Mouse (Mus musculus): Measurements from ENCODE around the gene Pax2. TPM values are rescaled to one million over a fixed set of nuclear protein-coding genes. Genes with fewer than 3 reads are reported as not detected.

Gene Pax2
- polyA plus RNA-seq, 1 experiment from 2014 or later: 15.1 TPM

- Histone ChIP-seq H3K9me3 (replicated peaks) (no peaks in the 10 kb centered on the region), H3K27me3 (peaks cover 3% of the 10 kb centered on the region; the same call in 1 of the 2 replicates), H3K4me3 (no peak overlapping the region), H3K4me2 (replicated peaks) (no peak overlapping the region), H3K27ac (no peak overlapping the region), H3K9ac (no peak overlapping the region), H3K4me1 (no peaks in the 10 kb centered on the region; the same call in 1 of the 2 replicates), H3K36me3 (no peaks in the 10 kb centered on the region)
- 66% methylated on average over 15 of the region's 15 CpGs for WGBS
- ATAC-seq (ENCODE audit: low FRiP score): no peak
These were observed 118.5 kb downstream of the Pax2 start for GRCm38 (mm10) chr19:44874186-44874898.

GRCm38 (mm10) chr19:44874928-44875327 lies 119.1 kb downstream of the Pax2 start:
- Histone ChIP-seq H3K27ac (0 out of 2 replicates have a peak overlapping the region, but pooled peaks have one; percentile 25), H3K27me3 (peaks cover 5% of the 10 kb centered on the region)
- WGBS: 31% methylated on average over 6 of the region's 6 CpGs

GRCm38 (mm10) chr19:44875718-44876117 lies 119.9 kb downstream of the Pax2 start:
- Histone ChIP-seq H3K4me2 (replicated peaks) (no peak overlapping the region), H3K36me3 (no peaks in the 10 kb centered on the region), H3K27ac (no peak overlapping the region), H3K4me1 (no peaks in the 10 kb centered on the region; the same call in 1 of the 2 replicates), H3K9ac (no peak overlapping the region), H3K4me3 (no peak overlapping the region), H3K27me3 (peaks cover 13% of the 10 kb centered on the region), H3K9me3 (replicated peaks) (no peaks in the 10 kb centered on the region)
- 88% methylated on average over 1 of the region's 1 CpGs for WGBS
- ATAC-seq (ENCODE audit: low FRiP score): no peak

More at GRCm38 (mm10) chr19:44874928-44875327, 119.1 kb downstream of the Pax2 start:
- no peak overlapping the region for H3K4me2 ChIP-seq (replicated peaks)
- no peak overlapping the region for H3K4me3 ChIP-seq
- ATAC-seq (ENCODE audit: low FRiP score): no peak
- no peaks in the 10 kb centered on the region; the same call in 1 of the 2 replicates for H3K4me1 ChIP-seq
- no peak overlapping the region for H3K9ac ChIP-seq
- H3K36me3 ChIP-seq: no peaks in the 10 kb centered on the region
- no peaks in the 10 kb centered on the region for H3K9me3 ChIP-seq (replicated peaks)

GRCm38 (mm10) chr19:44876529-44876928 lies 120.7 kb downstream of the Pax2 start:
- H3K27me3 ChIP-seq: peaks cover 18% of the 10 kb centered on the region
- no peak for ATAC-seq (ENCODE audit: low FRiP score)

GRCm38 (mm10) chr19:44882552-44883024 lies 126.7 kb downstream of the Pax2 start:
- Histone ChIP-seq H3K27me3 (peaks cover 59% of the 10 kb centered on the region), H3K4me2 (replicated peaks) (peak overlapping the region; percentile 62), H3K36me3 (no peaks in the 10 kb centered on the region), H3K4me3 (peak overlapping the region; percentile 30), H3K27ac (peak overlapping the region; percentile 70), H3K9ac (peak overlapping the region; percentile 50; the same call in 1 of the 2 replicates), H3K9me3 (replicated peaks) (no peaks in the 10 kb centered on the region), H3K4me1 (peaks cover 17% of the 10 kb centered on the region)
- WGBS: under 1% methylated on average over 31 of the region's 31 CpGs
- ATAC-seq (ENCODE audit: low FRiP score): peak; percentile 70

More at GRCm38 (mm10) chr19:44876529-44876928, 120.7 kb downstream of the Pax2 start:
- H3K9me3 ChIP-seq (replicated peaks): no peaks in the 10 kb centered on the region
- H3K4me1 ChIP-seq: no peaks in the 10 kb centered on the region; the same call in 1 of the 2 replicates
- no peak overlapping the region for H3K27ac ChIP-seq
- no peak overlapping the region for H3K4me2 ChIP-seq (replicated peaks)
- no peaks in the 10 kb centered on the region for H3K36me3 ChIP-seq
- H3K4me3 ChIP-seq: no peak overlapping the region
- 83% methylated on average over 7 of the region's 7 CpGs for WGBS
- H3K9ac ChIP-seq: no peak overlapping the region

GRCm38 (mm10) chr19:44884331-44884730 lies 128.5 kb downstream of the Pax2 start:
- peaks cover 17% of the 10 kb centered on the region for H3K4me1 ChIP-seq

GRCm38 (mm10) chr19:44886475-44886874 lies 130.6 kb downstream of the Pax2 start:
- no peak for ATAC-seq (ENCODE audit: low FRiP score)
- no peak overlapping the region for H3K4me3 ChIP-seq
- H3K27ac ChIP-seq: no peak overlapping the region
- peaks cover 76% of the 10 kb centered on the region for H3K27me3 ChIP-seq
- H3K4me1 ChIP-seq: peaks cover 23% of the 10 kb centered on the region
- WGBS: 35% methylated on average over 3 of the region's 3 CpGs
- H3K9ac ChIP-seq: no peak overlapping the region
- no peaks in the 10 kb centered on the region for H3K9me3 ChIP-seq (replicated peaks)
- no peaks in the 10 kb centered on the region for H3K36me3 ChIP-seq
- H3K4me2 ChIP-seq (replicated peaks): no peak overlapping the region

More at GRCm38 (mm10) chr19:44884331-44884730, 128.5 kb downstream of the Pax2 start:
- ATAC-seq (ENCODE audit: low FRiP score): no peak
- H3K9me3 ChIP-seq (replicated peaks): no peaks in the 10 kb centered on the region
- no peak overlapping the region for H3K4me3 ChIP-seq
- no peak overlapping the region for H3K9ac ChIP-seq
- H3K36me3 ChIP-seq: no peaks in the 10 kb centered on the region
- peaks cover 74% of the 10 kb centered on the region for H3K27me3 ChIP-seq
- WGBS: 40% methylated on average over 3 of the region's 3 CpGs
- no peak overlapping the region for H3K27ac ChIP-seq
- no peak overlapping the region for H3K4me2 ChIP-seq (replicated peaks)

Small RNAs within 50 kb of the gene (microRNA-seq; reads per million reads assigned to microRNA genes)
- not detected for gene Mir6405

Other genes starting within 250 kb of the Pax2 start
- gene Sec31b, start 210.2 kb upstream of the Pax2 start, polyA plus RNA-seq (2016; fragmentation: Nextera tagmentation; extraction: Ambion mirVana): 0.70 and 0.71 TPM in 2 replicates
- not detected in 2 replicates for gene Gm20538, start 203.2 kb upstream of the Pax2 start, polyA plus RNA-seq (2016; fragmentation: Nextera tagmentation; extraction: Ambion mirVana)
- 400 and 440 TPM in 2 replicates for gene Ndufb8, start 200.6 kb upstream of the Pax2 start, polyA plus RNA-seq (2016; fragmentation: Nextera tagmentation; extraction: Ambion mirVana)
- 42.0 TPM in 2 replicates for gene Hif1an, start 193.2 kb upstream of the Pax2 start, polyA plus RNA-seq (2016; fragmentation: Nextera tagmentation; extraction: Ambion mirVana)
- 41.1 and 41.2 TPM in 2 replicates for gene Slf2, start 175.1 kb downstream of the Pax2 start, polyA plus RNA-seq (2016; fragmentation: Nextera tagmentation; extraction: Ambion mirVana)
- gene Sema4g, start 233.1 kb downstream of the Pax2 start, polyA plus RNA-seq (2016; fragmentation: Nextera tagmentation; extraction: Ambion mirVana): 10.6 and 11.4 TPM in 2 replicates
- 19.7 and 21.7 TPM in 2 replicates for gene Twnk, start 249.6 kb downstream of the Pax2 start, polyA plus RNA-seq (2016; fragmentation: Nextera tagmentation; extraction: Ambion mirVana)